Mouse (Mus musculus): ENCODE results near the gene Irak3.

- TF ChIP-seq EP300 (IDR thresholded peaks at IDR 0.05) (no peak), CTCF (IDR thresholded peaks at IDR 0.05) (no peak)
Observed at GRCm38 (mm10) chr10:120140193-120140592, 61.7 kb downstream of the Irak3 start.
